Mouse (Mus musculus): Measurements from ENCODE around the gene Taf4.

The Taf4 gene

GRCm38 (mm10) chr2:179976628-179977343, at the start of gene Taf4:
Taf4 (minus strand) TSS chr2:179976646.
- DNase-seq (ENCODE audit: low spot score in 2 of 2): peak; percentile 86 to 90

GRCm38 (mm10) chr2:180025861-180026200, 49.4 kb upstream of the Taf4 start:
- no peak for DNase-seq (ENCODE audit: low spot score in 2 of 2)

- DNase-seq (ENCODE audit: low spot score in 2 of 2): no peak
These were observed 48.9 kb upstream of the Taf4 start for GRCm38 (mm10) chr2:180025135-180025860.

- peak; percentile 98 to 99 for DNase-seq (ENCODE audit: low spot score in 2 of 2)
These were observed 48.1 kb upstream of the Taf4 start, which contains the start of gene Lsm14b for GRCm38 (mm10) chr2:180024401-180025098. Lsm14b (plus strand) TSS chr2:180024987.

- DNase-seq (ENCODE audit: low spot score in 2 of 2): no peak
These were observed 46.3 kb upstream of the Taf4 start for GRCm38 (mm10) chr2:180022751-180023150.

- no peak for DNase-seq (ENCODE audit: low spot score in 2 of 2)
These were observed 44.5 kb upstream of the Taf4 start for GRCm38 (mm10) chr2:180020919-180021318.

- DNase-seq (ENCODE audit: low spot score in 2 of 2): no peak
These were observed 43.7 kb upstream of the Taf4 start for GRCm38 (mm10) chr2:180020091-180020661.

- no peak for DNase-seq (ENCODE audit: low spot score in 2 of 2)
These were observed 42.1 kb upstream of the Taf4 start for GRCm38 (mm10) chr2:180018573-180018972.

GRCm38 (mm10) chr2:180017632-180018031, 41.2 kb upstream of the Taf4 start:
- no peak for DNase-seq (ENCODE audit: low spot score in 2 of 2)

- no peak for DNase-seq (ENCODE audit: low spot score in 2 of 2)
These were observed 37.2 kb upstream of the Taf4 start for GRCm38 (mm10) chr2:180013686-180014085.

- DNase-seq (ENCODE audit: low spot score in 2 of 2): no peak
These were observed 34.9 kb upstream of the Taf4 start for GRCm38 (mm10) chr2:180011370-180011769.

- DNase-seq (ENCODE audit: low spot score in 2 of 2): no peak
These were observed 34.2 kb upstream of the Taf4 start for GRCm38 (mm10) chr2:180010686-180011085.

- no peak for DNase-seq (ENCODE audit: low spot score in 2 of 2)
These were observed 30.0 kb upstream of the Taf4 start for GRCm38 (mm10) chr2:180006352-180007017.

- no peak for DNase-seq (ENCODE audit: low spot score in 2 of 2)
These were observed 29.4 kb upstream of the Taf4 start for GRCm38 (mm10) chr2:180005656-180006351.

GRCm38 (mm10) chr2:180001635-180002034, 25.2 kb upstream of the Taf4 start:
- no peak for DNase-seq (ENCODE audit: low spot score in 2 of 2)

GRCm38 (mm10) chr2:179998431-179998830, 22.0 kb upstream of the Taf4 start:
- no peak for DNase-seq (ENCODE audit: low spot score in 2 of 2)

- no peak for DNase-seq (ENCODE audit: low spot score in 2 of 2)
These were observed 16.6 kb upstream of the Taf4 start for GRCm38 (mm10) chr2:179993071-179993470.

GRCm38 (mm10) chr2:179989098-179989497, 12.7 kb upstream of the Taf4 start:
- no peak for DNase-seq (ENCODE audit: low spot score in 2 of 2)

- no peak for DNase-seq (ENCODE audit: low spot score in 2 of 2)
These were observed 10.1 kb upstream of the Taf4 start for GRCm38 (mm10) chr2:179986437-179987022.

GRCm38 (mm10) chr2:179985695-179986094, 9.2 kb upstream of the Taf4 start:
- no peak for DNase-seq (ENCODE audit: low spot score in 2 of 2)

GRCm38 (mm10) chr2:179984830-179985229, 8.4 kb upstream of the Taf4 start:
- no peak for DNase-seq (ENCODE audit: low spot score in 2 of 2)
